Mouse (Mus musculus): ENCODE measurements around the gene Gpat3. TPM values are rescaled to one million over a fixed set of nuclear protein-coding genes. Genes with fewer than 3 reads are reported as not detected.

Gene Gpat3
- polyA plus RNA-seq (2017; shearing (Covaris generic)), result under 1 TPM; 0.64 to 0.79 TPM

DNA sequence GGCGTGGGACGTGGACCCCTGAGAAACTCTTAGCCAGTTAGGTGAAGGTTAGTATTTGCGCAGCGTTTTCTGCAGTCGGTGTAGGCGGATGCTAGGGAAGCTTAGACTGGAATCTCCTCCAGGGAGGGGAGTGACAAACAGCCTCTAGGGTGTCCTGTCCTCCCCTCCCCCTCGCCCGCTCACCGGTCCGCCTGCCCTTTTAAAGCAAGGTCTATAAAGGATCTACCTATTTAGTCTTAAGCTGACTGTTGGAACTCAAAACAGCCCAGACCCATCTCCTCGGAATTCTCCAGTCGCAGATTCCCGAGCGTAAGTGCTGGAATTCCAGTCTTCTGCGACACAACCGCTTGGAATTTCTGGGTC lies at the start of gene Gpat3:
Gpat3 (plus strand) TSS at position 229 of the 363 bp plus-strand sequence.

DNA sequence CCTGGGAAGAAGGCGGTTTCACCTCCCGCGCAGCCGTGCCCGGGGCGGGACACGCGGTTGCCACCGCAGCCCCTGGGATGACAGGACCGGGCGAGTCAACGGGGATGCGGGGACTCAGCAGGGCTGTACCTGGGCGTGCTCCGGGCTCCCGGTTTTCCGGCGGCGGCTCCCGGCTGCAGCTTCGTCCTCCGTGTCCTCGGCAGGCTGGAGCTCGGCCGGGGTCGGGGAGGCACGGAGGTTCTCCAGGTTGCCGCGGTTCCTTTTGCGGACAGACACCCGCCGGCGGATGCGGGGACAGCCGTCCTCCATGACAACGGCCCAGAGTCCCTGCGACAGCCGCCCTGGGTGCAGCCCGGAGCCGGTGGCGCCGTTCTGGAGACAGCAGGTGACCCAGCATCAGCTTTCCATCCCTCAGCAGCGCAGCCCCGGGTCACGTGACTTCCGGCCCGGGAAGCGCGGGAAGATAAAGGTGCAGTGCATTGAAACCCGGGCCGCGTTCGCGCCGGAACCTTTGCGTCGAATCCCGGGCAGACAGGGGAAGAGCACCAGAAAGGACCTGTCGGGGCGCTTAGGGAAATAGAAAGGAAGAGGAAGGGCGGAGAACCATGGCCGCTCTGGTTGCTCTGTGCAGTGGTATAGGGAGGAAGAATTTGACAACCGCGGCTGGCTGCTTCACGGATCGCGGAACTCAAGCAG lies 47.2 kb upstream of the Gpat3 start, which contains the start of the genes Helq and Mrps18c:
Helq (minus strand) TSS at position 434 of the 696 bp plus-strand sequence.
Mrps18c (plus strand) TSS at position 463 of the 696 bp plus-strand sequence.

DNA sequence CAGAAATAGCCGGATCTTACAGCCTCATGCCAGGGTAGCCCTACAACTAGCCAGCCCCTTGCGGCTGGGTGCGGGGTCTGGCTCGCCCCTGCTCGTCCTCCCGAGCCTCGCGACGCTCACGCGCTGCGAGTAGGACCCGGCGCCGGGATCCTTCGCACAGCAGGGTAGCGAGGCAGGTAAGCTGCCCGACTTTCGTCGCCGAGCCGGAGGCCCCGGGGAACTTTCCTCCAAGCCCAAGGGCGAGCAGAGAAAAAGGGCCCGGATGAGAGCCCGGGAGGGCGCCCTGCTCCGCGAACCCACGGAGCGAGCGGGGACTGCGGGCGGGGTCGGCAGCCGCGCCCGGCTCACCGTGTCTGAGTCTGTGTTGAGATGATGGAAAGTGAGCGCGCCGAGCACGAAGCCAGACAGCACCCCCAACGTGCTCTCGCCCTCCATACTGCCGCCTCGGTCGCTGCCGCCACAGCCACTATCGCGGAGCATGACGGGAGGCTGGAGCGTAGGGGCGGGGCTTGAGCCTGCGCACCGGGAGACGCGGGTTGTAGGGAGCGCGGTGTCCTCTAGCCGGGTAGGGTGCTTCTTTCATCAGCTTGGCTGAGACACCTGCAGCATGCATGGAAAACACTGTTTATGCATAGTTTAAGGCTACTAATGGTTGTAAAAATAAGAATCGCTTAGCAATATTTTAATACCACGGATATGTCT lies 24.9 kb upstream of the Gpat3 start, which contains the start of gene Abraxas1:
Abraxas1 (minus strand) TSS at position 483 of the 702 bp plus-strand sequence.

Other genes with a start within 250 kb of the Gpat3 start
- 10 to 100 TPM; 29.6 to 30.1 TPM for gene Coq2, start 170.6 kb upstream of the Gpat3 start, polyA plus RNA-seq (2017; shearing (Covaris generic))
- 1 to 10 TPM; 3.1 to 6.4 TPM for gene Hpse, start 126.0 kb upstream of the Gpat3 start, polyA plus RNA-seq (2017; shearing (Covaris generic))
- 10 to 100 TPM; 17.4 to 23.3 TPM for gene Helq, start 47.1 kb upstream of the Gpat3 start, polyA plus RNA-seq (2017; shearing (Covaris generic))
- gene Mrps18c, start 47.1 kb upstream of the Gpat3 start, polyA plus RNA-seq (2017; shearing (Covaris generic)), result 100 to 1,000 TPM; 161 to 173 TPM
- gene Abraxas1, start 24.7 kb upstream of the Gpat3 start, polyA plus RNA-seq (2017; shearing (Covaris generic)), result 10 to 100 TPM; 17.3 to 28.4 TPM